Mouse (Mus musculus): ENCODE measurements around the gene Atoh7. TPM values are rescaled to one million over a fixed set of nuclear protein-coding genes. Genes with fewer than 3 reads are reported as not detected.

Atoh7 gene
- not detected for total RNA-seq (2023)

DNA sequence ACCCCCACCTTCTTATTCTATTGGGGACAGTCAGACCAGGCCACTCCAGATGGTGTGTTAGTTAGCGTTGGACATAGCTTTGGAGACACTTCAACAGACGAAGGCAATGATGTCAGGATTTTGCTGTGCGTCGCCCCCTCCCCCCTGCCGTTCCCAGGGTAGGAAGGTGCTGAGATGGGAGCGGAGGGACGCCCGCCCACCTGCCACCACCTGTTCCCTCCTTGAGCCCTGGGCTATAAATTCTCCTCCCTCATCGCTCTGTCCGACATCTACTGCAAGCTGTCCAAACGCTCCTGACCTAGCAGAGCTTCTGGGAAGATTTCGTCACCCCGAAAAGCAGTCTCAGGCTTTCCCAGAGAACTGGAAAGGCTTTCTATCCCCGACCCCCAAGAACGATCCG lies at the start of gene Atoh7:
Gene Atoh7, plus strand, starts transcription at position 131 of the 400 bp plus-strand sequence.

GRCm38 (mm10) chr10:63059862-63060261 lies 39.6 kb upstream of the Atoh7 start, which contains the start of gene Pbld1:
TSS of gene Pbld1 (plus strand) at chr10:63060162.

Other genes starting within 250 kb of the Atoh7 start
- 1 to 10 TPM; 2.6 to 3.8 TPM for gene Tet1, start 190.7 kb upstream of the Atoh7 start, total RNA-seq (2023)
- gene Slc25a16, start 179.0 kb upstream of the Atoh7 start, total RNA-seq (2023): 10 to 100 TPM; 16.7 to 16.9 TPM
- 10 to 100 TPM; 44.7 to 64.7 TPM for gene Dna2, start 152.6 kb upstream of the Atoh7 start, total RNA-seq (2023)
- gene Rufy2, start 119.4 kb upstream of the Atoh7 start, total RNA-seq (2023): 1 to 10 TPM; 5.7 to 7.5 TPM
- 10 to 100 TPM; 34.0 to 52.3 TPM for gene Hnrnph3, start 75.4 kb upstream of the Atoh7 start, total RNA-seq (2023)
- under 1 TPM; 0.27 to 0.49 TPM for gene Pbld2, start 75.3 kb upstream of the Atoh7 start, total RNA-seq (2023)
- not detected for gene Pbld1, start 39.5 kb upstream of the Atoh7 start, total RNA-seq (2023)
- not detected for gene Mypn, start 104.3 kb downstream of the Atoh7 start, total RNA-seq (2023)
- gene Herc4, start 144.2 kb downstream of the Atoh7 start, total RNA-seq (2023): 100 to 1,000 TPM; 184 to 206 TPM

Measured in neutrophil, adult 59 days (primary cell).